Mouse (Mus musculus) neural tube, embryonic 15.5 days (tissue): ENCODE results near the gene Rp9. TPM values are rescaled to one million over a fixed set of nuclear protein-coding genes. Genes with fewer than 3 reads are reported as not detected.

Source experiments
- ATAC-seq: fragments of 200-750 bp; cut with Nextera tagmentation; 2 replicates; pipeline ENCODE4 v1.8.0; 2017; ENCODE audit warnings: mild to moderate bottlenecking, moderate TSS enrichment, moderate library complexity; ENCODE audit not compliant: low FRiP score
- H3K27ac ChIP-seq: fragments of 300-500 bp; sonication (generic); replicated peaks from 2 replicates; pipeline ENCODE4 v1.5.1; 2015; ENCODE audit warnings: mild to moderate bottlenecking, inconsistent platforms
- H3K27me3 ChIP-seq: fragments of 300-500 bp; sonication (generic); replicated peaks from 2 replicates; pipeline ENCODE4 v1.6.1; 2015; ENCODE audit warnings: inconsistent platforms
- H3K36me3 ChIP-seq: fragments of 300-500 bp; sonication (generic); 2 replicates; pipeline ENCODE4 v1.6.1; 2015; ENCODE audit warnings: inconsistent platforms
- H3K4me1 ChIP-seq: fragments of 300-500 bp; sonication (generic); 2 replicates; pipeline ENCODE4 v1.6.1; 2015; ENCODE audit warnings: inconsistent platforms
- H3K4me2 ChIP-seq: fragments of 300-500 bp; sonication (generic); 2 replicates; pipeline ENCODE4 v1.6.1; 2015; ENCODE audit warnings: inconsistent platforms, mild to moderate bottlenecking, moderate library complexity
- H3K4me3 ChIP-seq: fragments of 300-500 bp; sonication (generic); replicated peaks from 2 replicates; pipeline ENCODE4 v1.5.1; 2015; ENCODE audit warnings: mild to moderate bottlenecking, inconsistent platforms
- H3K9ac ChIP-seq: fragments of 300-500 bp; sonication (generic); replicated peaks from 2 replicates; pipeline ENCODE4 v1.6.1; 2015; ENCODE audit warnings: mild to moderate bottlenecking, inconsistent platforms
- H3K9me3 ChIP-seq: fragments of 300-500 bp; sonication (generic); replicated peaks from 2 replicates; pipeline ENCODE4 v1.6.1; 2016; ENCODE audit warnings: inconsistent platforms
- WGBS: fragments of 180-500 bp; shearing (Covaris S2); methylation state at CpG from one replicate; pipeline ENCODE4 v1.1.7; 2015; ENCODE audit warnings: mixed read lengths; 5-methylcytosine and 5-hydroxymethylcytosine counted together
- polyA plus RNA-seq: library from polyadenylated mRNA; unstranded; fragments of >200 nt; fragmentation: Nextera tagmentation; extraction: Ambion mirVana; gene quantifications from 2 replicates; pipeline ENCODE4 v1.2.1, GENCODE M21; 2015

The Rp9 gene
- polyA plus RNA-seq, 1 experiment from 2014 or later: 72.1 TPM

GRCm38 (mm10) chr9:22484562-22485308, 15.2 kb upstream of the Rp9 start:
- no peaks in the 10 kb centered on the region for H3K4me1 ChIP-seq
- no peak overlapping the region for H3K4me3 ChIP-seq
- H3K27me3 ChIP-seq: no peaks in the 10 kb centered on the region
- H3K9ac ChIP-seq: no peak overlapping the region
- no peak for ATAC-seq
- H3K4me2 ChIP-seq: no peak overlapping the region
- no peaks in the 10 kb centered on the region for H3K36me3 ChIP-seq
- 95% methylated on average over 12 of the region's 12 CpGs for WGBS
- no peaks in the 10 kb centered on the region for H3K9me3 ChIP-seq
- H3K27ac ChIP-seq: no peak overlapping the region

GRCm38 (mm10) chr9:22483866-22484561, 14.5 kb upstream of the Rp9 start:
- no peak overlapping the region for H3K4me2 ChIP-seq
- H3K27me3 ChIP-seq: no peaks in the 10 kb centered on the region
- no peaks in the 10 kb centered on the region for H3K4me1 ChIP-seq
- no peak overlapping the region for H3K9ac ChIP-seq
- no peak overlapping the region for H3K4me3 ChIP-seq
- H3K36me3 ChIP-seq: no peaks in the 10 kb centered on the region
- H3K9me3 ChIP-seq: no peaks in the 10 kb centered on the region
- no peak for ATAC-seq
- WGBS: 96% methylated on average over 8 of the region's 8 CpGs
- no peak overlapping the region for H3K27ac ChIP-seq

- WGBS: 92% methylated on average over 8 of the region's 8 CpGs
- Histone ChIP-seq H3K4me2 (no peak overlapping the region), H3K9ac (no peak overlapping the region), H3K36me3 (no peaks in the 10 kb centered on the region), H3K9me3 (no peaks in the 10 kb centered on the region), H3K27ac (no peak overlapping the region), H3K4me3 (no peak overlapping the region), H3K4me1 (peaks cover 15% of the 10 kb centered on the region), H3K27me3 (no peaks in the 10 kb centered on the region)
- ATAC-seq: no peak
Observed at GRCm38 (mm10) chr9:22478946-22479345, 9.4 kb upstream of the Rp9 start.

- 8% methylated on average over 10 of the region's 10 CpGs for WGBS
- peak; percentile 30 for ATAC-seq
- peak overlapping the region; percentile 66 for H3K9ac ChIP-seq
- H3K36me3 ChIP-seq: no peaks in the 10 kb centered on the region
- H3K4me2 ChIP-seq: peak overlapping the region; percentile 92
- H3K4me3 ChIP-seq: peak overlapping the region; percentile 74
- H3K4me1 ChIP-seq: peaks cover 15% of the 10 kb centered on the region
- H3K9me3 ChIP-seq: no peaks in the 10 kb centered on the region
- no peaks in the 10 kb centered on the region for H3K27me3 ChIP-seq
- H3K27ac ChIP-seq: peak overlapping the region; percentile 82
Observed at GRCm38 (mm10) chr9:22476265-22476664, 6.7 kb upstream of the Rp9 start.

- H3K9ac ChIP-seq: peak within 1 kb of the TSS; percentile 66
- H3K27me3 ChIP-seq: no peaks in the 10 kb centered on the region
- peak within 1 kb of the TSS; percentile 74 for H3K4me3 ChIP-seq
- H3K27ac ChIP-seq: peak within 1 kb of the TSS; percentile 82
- under 1% methylated on average over 25 of the region's 25 CpGs for WGBS
- no peaks in the 10 kb centered on the region for H3K36me3 ChIP-seq
- H3K4me2 ChIP-seq: peak within 1 kb of the TSS; percentile 92
- H3K9me3 ChIP-seq: no peaks in the 10 kb centered on the region
- peaks cover 15% of the 10 kb centered on the region for H3K4me1 ChIP-seq
- peak; percentile 97 for ATAC-seq
Observed at GRCm38 (mm10) chr9:22475424-22475868, 5.9 kb upstream of the Rp9 start, which contains the start of gene Bbs9. Bbs9 (plus strand) TSS chr9:22475715.

- no peaks in the 10 kb centered on the region for H3K27me3 ChIP-seq
- ATAC-seq: no peak
- 77% methylated on average over 8 of the region's 8 CpGs for WGBS
Observed at GRCm38 (mm10) chr9:22468899-22469259, 664 bp downstream of the Rp9 start.

GRCm38 (mm10) chr9:22468170-22468898, 1.2 kb downstream of the Rp9 start:
- ATAC-seq: peak; percentile 91
- Histone ChIP-seq H3K36me3 (peaks cover 13% of the 10 kb centered on the region; the same call in 1 of the 2 replicates), H3K27ac (peak overlapping the region; percentile 93), H3K4me1 (peaks cover 12% of the 10 kb centered on the region), H3K4me3 (peak overlapping the region; percentile 61), H3K27me3 (no peaks in the 10 kb centered on the region), H3K4me2 (peak overlapping the region; percentile 61), H3K9me3 (no peaks in the 10 kb centered on the region), H3K9ac (peak overlapping the region; percentile 72)
- WGBS: 3% methylated on average over 43 of the region's 43 CpGs

More at GRCm38 (mm10) chr9:22468899-22469259, 664 bp downstream of the Rp9 start:
- Histone ChIP-seq H3K9me3 (no peaks in the 10 kb centered on the region), H3K4me1 (peaks cover 12% of the 10 kb centered on the region), H3K27ac (no peak overlapping the region), H3K36me3 (peaks cover 13% of the 10 kb centered on the region; the same call in 1 of the 2 replicates), H3K4me3 (peak overlapping the region; percentile 61; the same call in 1 of the 2 replicates), H3K9ac (no peak overlapping the region), H3K4me2 (peak overlapping the region; percentile 61; the same call in 1 of the 2 replicates)

GRCm38 (mm10) chr9:22467371-22468169, 2.0 kb downstream of the Rp9 start:
- Histone ChIP-seq H3K27ac (peak overlapping the region; percentile 93), H3K36me3 (peaks cover 13% of the 10 kb centered on the region; the same call in 1 of the 2 replicates), H3K9ac (peak overlapping the region; percentile 72), H3K4me2 (peak overlapping the region; percentile 61), H3K4me3 (peak overlapping the region; percentile 61), H3K4me1 (peaks cover 12% of the 10 kb centered on the region), H3K9me3 (no peaks in the 10 kb centered on the region), H3K27me3 (no peaks in the 10 kb centered on the region)
- under 1% methylated on average over 64 of the region's 73 CpGs for whole genome bisulfite sequencing
- peak; percentile 61 for ATAC-seq

GRCm38 (mm10) chr9:22466212-22466611, 3.3 kb downstream of the Rp9 start:
- Histone ChIP-seq H3K36me3 (peaks cover 19% of the 10 kb centered on the region), H3K4me3 (no peak overlapping the region), H3K27me3 (no peaks in the 10 kb centered on the region), H3K27ac (no peak overlapping the region), H3K9me3 (no peaks in the 10 kb centered on the region), H3K9ac (no peak overlapping the region), H3K4me1 (peaks cover 12% of the 10 kb centered on the region), H3K4me2 (no peak overlapping the region)
- ATAC-seq: no peak
- 97% methylated on average over 5 of the region's 5 CpGs for WGBS

GRCm38 (mm10) chr9:22461946-22462345, 7.6 kb downstream of the Rp9 start:
- no peaks in the 10 kb centered on the region for H3K27me3 ChIP-seq
- H3K9ac ChIP-seq: no peak overlapping the region
- peaks cover 12% of the 10 kb centered on the region for H3K4me1 ChIP-seq
- H3K36me3 ChIP-seq: peaks cover 33% of the 10 kb centered on the region
- WGBS: 82% methylated on average over 3 of the region's 3 CpGs
- ATAC-seq: no peak
- H3K4me2 ChIP-seq: no peak overlapping the region
- H3K9me3 ChIP-seq: no peaks in the 10 kb centered on the region
- H3K4me3 ChIP-seq: no peak overlapping the region
- H3K27ac ChIP-seq: no peak overlapping the region
